Mouse (Mus musculus): ENCODE results near the gene 2010111I01Rik.

GRCm38 (mm10) chr13:63291016-63291415 is 326.3 kb downstream of the 2010111I01Rik start:
- no peak for TF ChIP-seq POLR2A (IDR thresholded peaks at IDR 0.05; ENCODE audit: borderline replicate concordance, low read depth, low read length)
- no peak for TF ChIP-seq CTCF (IDR thresholded peaks at IDR 0.05; ENCODE audit: low read depth, low read length)

Data from bone marrow macrophage, adult 2 months (primary cell).